Mouse (Mus musculus) limb, embryonic 12.5 days (tissue): ENCODE measurements around the gene Scd3. TPM values are rescaled to one million over a fixed set of nuclear protein-coding genes. Genes with fewer than 3 reads are reported as not detected.
"Not testable (repeated sequence)": the region's sequence is repeated elsewhere in the genome, so short reads cannot be mapped to it uniquely, and the experiment has no call there.

Source experiments
- ATAC-seq: fragments of 200-750 bp; cut with Nextera tagmentation; 2 replicates; pipeline ENCODE4 v1.8.0; 2017; ENCODE audit warnings: low read depth, moderate TSS enrichment; ENCODE audit not compliant: insufficient number of reproducible peaks, insufficient read depth, low FRiP score, low TSS enrichment
- H3K27ac ChIP-seq: fragments of 300-500 bp; sonication (generic); 2 replicates; pipeline ENCODE4 v1.5.1; 2016; ENCODE audit warnings: mild to moderate bottlenecking, moderate library complexity
- H3K27me3 ChIP-seq: fragments of 300-500 bp; sonication (generic); 2 replicates; pipeline ENCODE4 v1.6.1; 2016; ENCODE audit warnings: mild to moderate bottlenecking, moderate library complexity
- H3K36me3 ChIP-seq: fragments of 300-500 bp; sonication (generic); 2 replicates; pipeline ENCODE4 v1.6.1; 2016; ENCODE audit warnings: mild to moderate bottlenecking, moderate library complexity
- H3K4me1 ChIP-seq: fragments of 300-500 bp; sonication (generic); replicated peaks from 2 replicates; pipeline ENCODE4 v1.6.1; 2016
- H3K4me2 ChIP-seq: fragments of 300-500 bp; sonication (generic); 2 replicates; pipeline ENCODE4 v1.6.1; 2016; ENCODE audit warnings: mild to moderate bottlenecking, moderate library complexity
- H3K4me3 ChIP-seq: fragments of 300-500 bp; sonication (generic); replicated peaks from 2 replicates; pipeline ENCODE4 v1.5.1; 2016; ENCODE audit warnings: mild to moderate bottlenecking
- H3K9ac ChIP-seq: fragments of 300-500 bp; sonication (generic); replicated peaks from 2 replicates; pipeline ENCODE4 v1.6.1; 2016; ENCODE audit warnings: mild to moderate bottlenecking, moderate library complexity
- H3K9me3 ChIP-seq: fragments of 300-500 bp; sonication (generic); 2 replicates; pipeline ENCODE4 v1.6.1; 2016; ENCODE audit warnings: mild to moderate bottlenecking, moderate library complexity
- WGBS: fragments of 180-500 bp; shearing (Covaris S2); methylation state at CpG from one replicate; pipeline ENCODE4 v1.1.7; 2016; 5-methylcytosine and 5-hydroxymethylcytosine counted together
- polyA plus RNA-seq: library from polyadenylated mRNA; unstranded; fragments of >200 nt; fragmentation: Nextera tagmentation; extraction: Ambion mirVana; gene quantifications from 2 replicates; pipeline ENCODE4 v1.2.1, GENCODE M21; 2016

Scd3 gene
- polyA plus RNA-seq, 1 experiment from 2014 or later, result not detected

DNA sequence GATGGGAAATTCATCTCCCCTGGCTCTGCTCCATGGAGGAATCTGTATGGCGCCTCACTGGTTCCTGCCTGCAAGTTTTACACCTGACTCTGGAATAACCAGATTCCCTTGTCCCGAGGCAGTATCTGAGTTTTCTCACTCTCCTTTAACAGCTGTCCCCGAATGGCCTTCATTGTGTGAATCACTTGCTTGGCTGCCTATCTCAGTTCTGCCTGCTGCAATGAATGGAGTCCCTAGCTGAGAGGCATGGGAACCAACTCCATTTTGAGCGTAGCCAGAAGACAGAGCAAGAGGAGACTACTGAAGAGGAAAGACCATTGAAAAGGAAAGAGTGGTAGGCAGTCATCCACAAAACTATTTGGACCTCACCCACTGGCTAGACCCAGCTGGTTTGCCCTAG, 70.6 kb downstream of the Scd3 start:
- Histone ChIP-seq H3K4me3 (no peak overlapping the region), H3K9me3 (no peaks in the 10 kb centered on the region), H3K9ac (no peak overlapping the region), H3K27ac (no peak overlapping the region), H3K27me3 (no peaks in the 10 kb centered on the region), H3K4me2 (no peak overlapping the region), H3K36me3 (no peaks in the 10 kb centered on the region), H3K4me1 (0 out of 2 replicates have a peak, but pooled peaks cover 4% of the 10 kb centered on the region)
- no peak for ATAC-seq
- 85% methylated on average over 4 of the region's 4 CpGs for WGBS

DNA sequence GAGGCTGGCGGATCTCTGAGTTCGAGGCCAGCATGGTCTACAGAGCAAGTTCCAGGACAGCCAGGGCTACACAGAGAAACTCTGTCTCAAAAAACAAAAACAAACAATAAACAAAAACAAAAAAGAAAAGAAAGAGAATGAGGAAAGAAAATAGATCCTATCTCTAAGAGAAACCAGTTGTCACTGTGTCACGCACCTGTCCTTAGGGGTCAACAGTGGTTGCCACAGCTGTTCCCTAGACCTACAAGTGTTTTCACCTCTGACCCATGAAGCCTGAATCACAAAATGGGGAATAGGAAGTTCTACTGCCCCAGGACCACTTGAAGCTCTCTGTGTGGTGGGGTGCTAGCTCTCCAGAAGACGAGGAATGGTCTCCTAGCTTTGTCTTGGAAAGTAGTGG, 71.4 kb downstream of the Scd3 start:
- Histone ChIP-seq H3K27me3 (no peaks in the 10 kb centered on the region), H3K4me2 (no peak overlapping the region), H3K4me3 (no peak overlapping the region), H3K4me1 (0 out of 2 replicates have a peak, but pooled peaks cover 4% of the 10 kb centered on the region), H3K9me3 (no peaks in the 10 kb centered on the region), H3K9ac (no peak overlapping the region), H3K27ac (no peak overlapping the region), H3K36me3 (no peaks in the 10 kb centered on the region)
- 92% methylated on average over 4 of the region's 4 CpGs for WGBS
- no peak for ATAC-seq

DNA sequence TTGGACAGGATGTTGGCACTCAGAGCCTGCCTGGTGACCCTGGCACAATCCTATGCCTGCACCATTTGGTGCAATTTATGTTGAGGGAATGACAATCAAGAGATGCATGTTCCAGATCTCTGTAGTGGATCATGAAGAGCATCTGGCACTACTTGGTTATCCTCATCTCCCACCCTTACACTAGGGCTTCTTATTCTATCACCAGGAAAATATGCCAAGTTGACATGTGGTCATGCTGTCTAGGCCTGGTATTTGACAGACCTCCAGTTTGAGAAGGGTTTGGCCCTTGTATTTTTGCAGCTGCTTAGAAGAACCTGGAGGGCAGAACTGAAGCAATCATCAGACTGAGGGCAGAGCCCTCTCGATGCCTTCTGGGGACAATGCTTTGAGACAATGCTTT, 72.3 kb downstream of the Scd3 start:
- Histone ChIP-seq H3K4me3 (no peak overlapping the region), H3K27me3 (no peaks in the 10 kb centered on the region), H3K9me3 (no peaks in the 10 kb centered on the region), H3K4me1 (peaks cover 9% of the 10 kb centered on the region; the same call in 1 of the 2 replicates), H3K36me3 (no peaks in the 10 kb centered on the region), H3K9ac (no peak overlapping the region), H3K27ac (no peak overlapping the region), H3K4me2 (no peak overlapping the region)
- no peak for ATAC-seq
- 91% methylated on average over 1 of the region's 1 CpGs for WGBS

GRCm38 (mm10) chr19:44276861-44277260, 73.8 kb downstream of the Scd3 start:
- H3K4me3 ChIP-seq, result no peak overlapping the region
- peaks cover 24% of the 10 kb centered on the region for H3K4me1 ChIP-seq
- no peaks in the 10 kb centered on the region for H3K36me3 ChIP-seq
- H3K4me2 ChIP-seq, result no peak overlapping the region
- no peak overlapping the region for H3K9ac ChIP-seq
- 85% methylated on average over 5 of the region's 5 CpGs for WGBS
- no peaks in the 10 kb centered on the region for H3K27me3 ChIP-seq
- ATAC-seq, result no peak
- no peaks in the 10 kb centered on the region for H3K9me3 ChIP-seq
- H3K27ac ChIP-seq, result no peak overlapping the region

- peaks cover 34% of the 10 kb centered on the region for H3K4me1 ChIP-seq
- no peaks in the 10 kb centered on the region for H3K9me3 ChIP-seq
- no peak overlapping the region for H3K4me2 ChIP-seq
- H3K27ac ChIP-seq, result no peak overlapping the region
- ATAC-seq, result no peak
- H3K36me3 ChIP-seq, result no peaks in the 10 kb centered on the region
- WGBS, result 85% methylated on average over 8 of the region's 8 CpGs
- H3K4me3 ChIP-seq, result no peak overlapping the region
- H3K27me3 ChIP-seq, result no peaks in the 10 kb centered on the region
- no peak overlapping the region for H3K9ac ChIP-seq
These were observed 74.9 kb downstream of the Scd3 start for GRCm38 (mm10) chr19:44277931-44278330.

- Histone ChIP-seq H3K4me3 (no peak overlapping the region), H3K27ac (peak overlapping the region; percentile 84), H3K9ac (no peak overlapping the region), H3K27me3 (no peaks in the 10 kb centered on the region), H3K36me3 (no peaks in the 10 kb centered on the region), H3K9me3 (no peaks in the 10 kb centered on the region), H3K4me2 (no peak overlapping the region), H3K4me1 (peaks cover 50% of the 10 kb centered on the region)
- ATAC-seq, result no peak
- WGBS, result 8% methylated on average over 6 of the region's 6 CpGs
These were observed 77.7 kb downstream of the Scd3 start for GRCm38 (mm10) chr19:44280755-44281154.

- Histone ChIP-seq H3K4me1 (peaks cover 50% of the 10 kb centered on the region), H3K27ac (peak overlapping the region; percentile 84), H3K4me2 (peak overlapping the region; percentile 10; the same call in 1 of the 2 replicates)
- not testable (repeated sequence) for ATAC-seq, H3K9me3 ChIP-seq, H3K36me3 ChIP-seq, H3K9ac ChIP-seq, H3K4me3 ChIP-seq, H3K27me3 ChIP-seq
- 17% methylated on average over 1 of the region's 1 CpGs for WGBS
These were observed 78.9 kb downstream of the Scd3 start for GRCm38 (mm10) chr19:44281825-44282447.

DNA sequence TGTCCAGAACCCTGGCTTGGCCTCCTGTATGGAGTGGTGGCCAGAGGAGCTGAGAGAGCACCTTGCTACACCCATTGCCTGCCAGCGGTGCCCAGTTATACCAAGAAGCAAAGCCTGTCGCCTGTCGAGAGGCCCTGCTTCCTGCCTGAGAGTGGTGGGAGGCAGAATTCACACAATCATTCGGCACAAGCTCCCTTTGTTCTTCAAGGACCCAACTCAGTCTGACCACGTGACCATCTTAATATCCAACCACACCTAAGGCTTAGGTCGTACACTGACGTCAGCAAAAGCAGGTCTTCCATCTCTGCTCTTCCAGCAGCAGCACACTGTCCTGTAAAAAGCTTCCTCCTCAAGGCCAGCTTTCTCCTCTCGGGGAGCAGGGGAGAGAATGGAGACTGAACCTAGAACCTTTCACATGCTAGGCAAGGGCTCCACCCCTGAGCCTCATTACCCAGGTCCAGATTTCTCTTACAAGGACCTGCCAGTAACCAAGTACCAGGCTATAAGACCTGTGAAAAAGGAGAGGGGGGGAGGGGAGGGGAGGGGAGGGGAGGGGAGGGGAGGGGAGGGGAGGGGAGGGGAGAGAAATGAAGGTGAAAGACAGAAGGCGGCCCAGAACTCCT, 79.6 kb downstream of the Scd3 start:
- H3K4me2 ChIP-seq, result peak overlapping the region; percentile 61; the same call in 1 of the 2 replicates
- H3K27ac ChIP-seq, result peak overlapping the region; percentile 97
- no peaks in the 10 kb centered on the region for H3K9me3 ChIP-seq
- no peak overlapping the region for H3K4me3 ChIP-seq
- H3K9ac ChIP-seq, result peak overlapping the region; percentile 34; the same call in 1 of the 2 replicates
- peaks cover 50% of the 10 kb centered on the region for H3K4me1 ChIP-seq
- H3K36me3 ChIP-seq, result no peaks in the 10 kb centered on the region
- ATAC-seq, result no peak
- whole genome bisulfite sequencing, result 25% methylated on average over 9 of the region's 9 CpGs
- no peaks in the 10 kb centered on the region for H3K27me3 ChIP-seq

DNA sequence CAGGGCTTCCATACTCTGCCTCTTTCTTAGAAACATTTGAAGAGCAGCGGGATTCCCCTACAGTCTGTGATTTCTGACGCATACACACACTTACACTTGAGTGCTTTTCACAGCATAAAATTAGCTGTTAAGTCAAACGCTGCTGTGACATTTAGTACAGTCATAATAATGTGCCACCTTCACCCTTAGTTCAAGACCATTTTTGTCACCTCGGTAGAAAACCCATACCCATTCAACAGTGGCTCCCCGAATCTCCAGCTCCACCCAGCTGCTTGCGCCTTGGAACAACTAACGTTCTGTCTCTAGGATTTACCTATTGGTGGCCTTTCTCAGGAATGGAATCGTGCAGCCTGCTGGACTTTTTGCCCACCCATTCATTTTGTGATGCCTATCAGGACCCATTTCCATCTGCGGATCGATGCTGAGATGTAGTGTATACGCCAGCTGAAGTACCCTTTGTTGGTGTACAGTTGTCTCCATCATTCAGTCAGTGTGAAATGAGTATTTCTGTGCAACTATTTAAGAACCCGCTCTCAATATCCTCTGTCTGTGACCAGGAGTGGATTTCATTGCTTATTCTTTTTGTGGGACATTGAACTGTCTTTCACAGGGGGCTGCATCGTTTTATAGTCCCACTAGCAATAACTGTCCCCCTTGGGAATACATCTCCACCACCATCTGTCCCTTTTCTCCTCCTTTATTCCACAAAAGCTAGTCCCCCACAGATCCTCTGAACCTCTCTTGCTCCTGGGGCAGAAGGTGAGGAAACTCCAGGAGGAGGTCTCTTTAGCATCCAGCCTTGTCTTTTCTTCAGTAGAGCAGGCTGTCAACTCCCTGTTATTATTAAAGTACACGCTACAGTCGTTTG, 80.3 kb downstream of the Scd3 start:
- Histone ChIP-seq H3K27me3 (no peaks in the 10 kb centered on the region), H3K9me3 (no peaks in the 10 kb centered on the region), H3K36me3 (no peaks in the 10 kb centered on the region), H3K4me2 (peak overlapping the region; percentile 61), H3K27ac (peak overlapping the region; percentile 97), H3K4me3 (peak overlapping the region; percentile 38), H3K4me1 (peaks cover 48% of the 10 kb centered on the region), H3K9ac (peak overlapping the region; percentile 38)
- no peak for ATAC-seq
- WGBS, result 25% methylated on average over 15 of the region's 15 CpGs

DNA sequence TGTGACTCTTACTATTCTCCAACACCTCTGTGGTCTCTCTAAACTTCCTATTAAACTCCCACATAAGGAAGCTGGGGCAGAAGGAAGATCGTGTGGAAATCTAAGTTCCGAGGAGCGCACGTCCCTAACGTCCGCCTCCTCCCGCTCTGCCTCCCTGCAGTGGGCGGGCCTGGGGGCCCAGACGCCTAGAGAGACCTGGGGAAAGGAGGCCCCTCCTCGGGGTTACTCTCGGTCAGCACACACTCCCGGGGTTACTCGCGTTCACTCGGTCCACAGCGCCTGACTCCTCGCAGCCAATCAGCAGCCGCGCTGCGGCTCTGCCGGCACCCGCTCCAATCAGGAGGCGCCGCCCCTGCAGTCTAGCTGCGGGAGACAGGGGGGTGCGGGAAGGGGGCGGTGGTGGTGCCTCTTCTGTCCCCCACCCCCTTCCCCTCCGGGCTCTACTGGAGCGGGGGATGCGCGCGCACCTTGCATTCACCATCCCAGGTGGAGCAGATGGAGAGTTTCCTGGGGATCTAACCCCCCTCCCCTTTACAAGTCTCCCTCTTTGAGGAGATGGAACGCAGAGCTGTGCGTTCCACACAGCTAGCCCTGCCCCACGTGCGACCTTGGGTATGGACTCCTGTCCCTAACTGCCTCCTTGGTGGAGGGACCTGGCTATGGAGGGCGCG, 81.1 kb downstream of the Scd3 start:
- Histone ChIP-seq H3K27me3 (no peaks in the 10 kb centered on the region), H3K4me2 (peak overlapping the region; percentile 61), H3K9ac (peak overlapping the region; percentile 38), H3K4me3 (peak overlapping the region; percentile 38), H3K9me3 (no peaks in the 10 kb centered on the region), H3K36me3 (no peaks in the 10 kb centered on the region), H3K27ac (peak overlapping the region; percentile 97), H3K4me1 (peaks cover 48% of the 10 kb centered on the region)
- ATAC-seq, result peak; percentile 99
- WGBS, result under 1% methylated on average over 32 of the region's 38 CpGs

DNA sequence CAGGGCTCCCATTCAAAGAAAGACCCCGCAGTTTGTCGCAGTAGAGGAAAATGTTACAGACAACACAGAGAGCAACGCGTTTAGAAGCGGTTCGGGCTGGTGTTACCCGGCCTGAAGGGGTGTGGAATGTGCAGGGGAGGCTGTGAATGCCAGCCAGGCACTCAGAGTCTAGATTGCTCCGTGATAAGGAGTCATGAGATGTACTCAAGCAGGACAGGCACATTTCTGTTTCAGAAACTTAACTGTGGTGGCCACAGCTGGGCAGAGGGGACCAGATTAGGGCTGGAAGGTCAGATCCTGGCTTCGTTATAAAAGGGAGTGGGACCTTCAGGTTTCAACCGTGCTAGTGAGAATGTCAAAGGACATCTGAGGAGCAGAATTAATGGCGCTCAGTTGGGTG, 81.7 kb downstream of the Scd3 start:
- Histone ChIP-seq H3K9ac (peak overlapping the region; percentile 38), H3K36me3 (no peaks in the 10 kb centered on the region), H3K4me1 (peaks cover 51% of the 10 kb centered on the region), H3K27me3 (no peaks in the 10 kb centered on the region), H3K27ac (peak overlapping the region; percentile 97), H3K4me3 (peak overlapping the region; percentile 38), H3K9me3 (no peaks in the 10 kb centered on the region), H3K4me2 (peak overlapping the region; percentile 61)
- WGBS, result 1% methylated on average over 11 of the region's 11 CpGs
- peak; percentile 23; the same call in 1 of the 2 replicates for ATAC-seq
